Mouse (Mus musculus) megakaryocyte, embryonic 14.5 days (primary cell): ENCODE data around the gene Rhd.

ENCODE experiments used
- FLI1 ChIP-seq: IDR thresholded peaks from 2 replicates; pipeline ENCODE4 v1.6.1; 2012; ENCODE audit warnings: low read length, inconsistent platforms, mixed read lengths
- GATA1 ChIP-seq: IDR thresholded peaks from 3 replicates; pipeline ENCODE4 v1.6.1; 2012; ENCODE audit warnings: mixed read lengths, low read length, inconsistent platforms, borderline replicate concordance

GRCm38 (mm10) chr4:134871477-134871876 is 7.1 kb downstream of the Rhd start:
- TF ChIP-seq GATA1: no peak
- no peak for TF ChIP-seq FLI1
